Mouse (Mus musculus): Measurements from ENCODE around the gene Arhgap32. TPM values are rescaled to one million over a fixed set of nuclear protein-coding genes. Genes with fewer than 3 reads are reported as not detected.

Arhgap32 gene
- polyA plus RNA-seq, 1 experiment from 2014 or later = 16.6 TPM

- Histone ChIP-seq H3K4me2 (replicated peaks) (no peak overlapping the region), H3K27ac (no peak overlapping the region), H3K27me3 (ENCODE audit: control insufficient read depth, insufficient read depth, low read length) (no peaks in the 10 kb centered on the region), H3K4me3 (replicated peaks; ENCODE audit: low read length) (no peak overlapping the region), H3K4me1 (replicated peaks; ENCODE audit: control insufficient read depth, insufficient read depth, low read length) (peaks cover 29% of the 10 kb centered on the region), H3K36me3 (replicated peaks; ENCODE audit: control insufficient read depth, insufficient read depth) (no peaks in the 10 kb centered on the region), H3K9ac (no peak overlapping the region), H3K9me3 (ENCODE audit: control insufficient read depth, low read length) (no peaks in the 10 kb centered on the region)
- WGBS = 94% methylated on average over 9 of the region's 9 CpGs
- no peak for ATAC-seq (ENCODE audit: low FRiP score)
- DNase-seq (ENCODE audit: low spot score) = no peak
These were observed 17.3 kb upstream of the Arhgap32 start for GRCm38 (mm10) chr9:32098425-32099155.

- no peak overlapping the region for H3K4me3 ChIP-seq (replicated peaks; ENCODE audit: low read length)
- ATAC-seq (ENCODE audit: low FRiP score) (no peak), DNase-seq (ENCODE audit: low spot score) (no peak)
- H3K4me2 ChIP-seq (replicated peaks) = no peak overlapping the region
- no peak overlapping the region for H3K27ac ChIP-seq
- no peaks in the 10 kb centered on the region for H3K9me3 ChIP-seq (ENCODE audit: control insufficient read depth, low read length)
- WGBS = 86% methylated on average over 8 of the region's 8 CpGs
- no peak overlapping the region for H3K9ac ChIP-seq
- H3K27me3 ChIP-seq (ENCODE audit: control insufficient read depth, insufficient read depth, low read length) = no peaks in the 10 kb centered on the region
- peaks cover 17% of the 10 kb centered on the region; the same call in 1 of the 2 replicates for H3K4me1 ChIP-seq (replicated peaks; ENCODE audit: control insufficient read depth, insufficient read depth, low read length)
- no peaks in the 10 kb centered on the region for H3K36me3 ChIP-seq (replicated peaks; ENCODE audit: control insufficient read depth, insufficient read depth)
These were observed 15.4 kb upstream of the Arhgap32 start for GRCm38 (mm10) chr9:32100561-32100960.

- H3K27ac ChIP-seq = no peak overlapping the region
- no peak for ATAC-seq (ENCODE audit: low FRiP score)
- no peaks in the 10 kb centered on the region for H3K27me3 ChIP-seq (ENCODE audit: control insufficient read depth, insufficient read depth, low read length)
- H3K4me1 ChIP-seq (replicated peaks; ENCODE audit: control insufficient read depth, insufficient read depth, low read length) = peaks cover 9% of the 10 kb centered on the region; the same call in 1 of the 2 replicates
- H3K4me2 ChIP-seq (replicated peaks) = no peak overlapping the region
- H3K4me3 ChIP-seq (replicated peaks; ENCODE audit: low read length) = no peak overlapping the region
- no peaks in the 10 kb centered on the region for H3K9me3 ChIP-seq (ENCODE audit: control insufficient read depth, low read length)
- no peaks in the 10 kb centered on the region for H3K36me3 ChIP-seq (replicated peaks; ENCODE audit: control insufficient read depth, insufficient read depth)
- no peak for DNase-seq (ENCODE audit: low spot score)
- no peak overlapping the region for H3K9ac ChIP-seq
- 78% methylated on average over 2 of the region's 2 CpGs for WGBS
These were observed 14.4 kb upstream of the Arhgap32 start for GRCm38 (mm10) chr9:32101488-32101887.

- 72% methylated on average over 8 of the region's 8 CpGs for WGBS
- no peaks in the 10 kb centered on the region for H3K36me3 ChIP-seq (replicated peaks; ENCODE audit: control insufficient read depth, insufficient read depth)
- no peaks in the 10 kb centered on the region for H3K4me1 ChIP-seq (replicated peaks; ENCODE audit: control insufficient read depth, insufficient read depth, low read length)
- DNase-seq (ENCODE audit: low spot score) = no peak
- ATAC-seq (ENCODE audit: low FRiP score) = no peak
- no peak overlapping the region for H3K9ac ChIP-seq
- H3K9me3 ChIP-seq (ENCODE audit: control insufficient read depth, low read length) = no peaks in the 10 kb centered on the region
- no peak overlapping the region for H3K4me2 ChIP-seq (replicated peaks)
- no peak overlapping the region for H3K27ac ChIP-seq
- no peak overlapping the region for H3K4me3 ChIP-seq (replicated peaks; ENCODE audit: low read length)
- no peaks in the 10 kb centered on the region for H3K27me3 ChIP-seq (ENCODE audit: control insufficient read depth, insufficient read depth, low read length)
These were observed 11.3 kb upstream of the Arhgap32 start for GRCm38 (mm10) chr9:32104670-32105069.

GRCm38 (mm10) chr9:32110376-32110775, 5.6 kb upstream of the Arhgap32 start:
- no peak overlapping the region for H3K9ac ChIP-seq
- no peaks in the 10 kb centered on the region for H3K27me3 ChIP-seq (ENCODE audit: control insufficient read depth, insufficient read depth, low read length)
- H3K4me2 ChIP-seq (replicated peaks) = no peak overlapping the region
- no peaks in the 10 kb centered on the region for H3K36me3 ChIP-seq (replicated peaks; ENCODE audit: control insufficient read depth, insufficient read depth)
- H3K27ac ChIP-seq = no peak overlapping the region
- no peaks in the 10 kb centered on the region for H3K9me3 ChIP-seq (ENCODE audit: control insufficient read depth, low read length)
- H3K4me3 ChIP-seq (replicated peaks; ENCODE audit: low read length) = no peak overlapping the region
- DNase-seq (ENCODE audit: low spot score) = no peak
- no peak for ATAC-seq (ENCODE audit: low FRiP score)
- 100% methylated on average over 2 of the region's 2 CpGs for WGBS
- no peaks in the 10 kb centered on the region for H3K4me1 ChIP-seq (replicated peaks; ENCODE audit: control insufficient read depth, insufficient read depth, low read length)

- ATAC-seq (ENCODE audit: low FRiP score) = no peak
- Histone ChIP-seq H3K4me3 (replicated peaks; ENCODE audit: low read length) (no peak overlapping the region), H3K36me3 (replicated peaks; ENCODE audit: control insufficient read depth, insufficient read depth) (no peaks in the 10 kb centered on the region), H3K4me1 (replicated peaks; ENCODE audit: control insufficient read depth, insufficient read depth, low read length) (no peaks in the 10 kb centered on the region), H3K27ac (no peak overlapping the region), H3K27me3 (ENCODE audit: control insufficient read depth, insufficient read depth, low read length) (no peaks in the 10 kb centered on the region), H3K4me2 (replicated peaks) (no peak overlapping the region), H3K9me3 (ENCODE audit: control insufficient read depth, low read length) (no peaks in the 10 kb centered on the region), H3K9ac (no peak overlapping the region)
- DNase-seq (ENCODE audit: low spot score) = no peak
- WGBS = 81% methylated on average over 5 of the region's 5 CpGs
These were observed 336 bp downstream of the Arhgap32 start for GRCm38 (mm10) chr9:32116272-32116671.

- Histone ChIP-seq H3K9me3 (ENCODE audit: control insufficient read depth, low read length) (no peaks in the 10 kb centered on the region), H3K36me3 (replicated peaks; ENCODE audit: control insufficient read depth, insufficient read depth) (no peaks in the 10 kb centered on the region), H3K4me1 (replicated peaks; ENCODE audit: control insufficient read depth, insufficient read depth, low read length) (no peaks in the 10 kb centered on the region), H3K4me3 (replicated peaks; ENCODE audit: low read length) (no peak overlapping the region), H3K27ac (no peak overlapping the region), H3K27me3 (ENCODE audit: control insufficient read depth, insufficient read depth, low read length) (no peaks in the 10 kb centered on the region), H3K4me2 (replicated peaks) (no peak overlapping the region), H3K9ac (no peak overlapping the region)
- ATAC-seq (ENCODE audit: low FRiP score) (no peak), DNase-seq (ENCODE audit: low spot score) (no peak)
- WGBS = 75% methylated on average over 4 of the region's 4 CpGs
These were observed 1.9 kb downstream of the Arhgap32 start for GRCm38 (mm10) chr9:32117876-32118275.

GRCm38 (mm10) chr9:32118433-32118832, 2.5 kb downstream of the Arhgap32 start:
- H3K36me3 ChIP-seq (replicated peaks; ENCODE audit: control insufficient read depth, insufficient read depth) = no peaks in the 10 kb centered on the region
- H3K4me1 ChIP-seq (replicated peaks; ENCODE audit: control insufficient read depth, insufficient read depth, low read length) = no peaks in the 10 kb centered on the region
- DNase-seq (ENCODE audit: low spot score) (no peak), ATAC-seq (ENCODE audit: low FRiP score) (no peak)
- H3K4me2 ChIP-seq (replicated peaks) = no peak overlapping the region
- no peaks in the 10 kb centered on the region for H3K9me3 ChIP-seq (ENCODE audit: control insufficient read depth, low read length)
- H3K27me3 ChIP-seq (ENCODE audit: control insufficient read depth, insufficient read depth, low read length) = no peaks in the 10 kb centered on the region
- H3K4me3 ChIP-seq (replicated peaks; ENCODE audit: low read length) = no peak overlapping the region
- H3K27ac ChIP-seq = no peak overlapping the region
- no peak overlapping the region for H3K9ac ChIP-seq

GRCm38 (mm10) chr9:32119586-32119985, 3.6 kb downstream of the Arhgap32 start:
- ATAC-seq (ENCODE audit: low FRiP score) = no peak
- Histone ChIP-seq H3K27me3 (ENCODE audit: control insufficient read depth, insufficient read depth, low read length) (no peaks in the 10 kb centered on the region), H3K9me3 (ENCODE audit: control insufficient read depth, low read length) (no peaks in the 10 kb centered on the region), H3K4me1 (replicated peaks; ENCODE audit: control insufficient read depth, insufficient read depth, low read length) (no peaks in the 10 kb centered on the region), H3K9ac (no peak overlapping the region), H3K4me3 (replicated peaks; ENCODE audit: low read length) (no peak overlapping the region), H3K36me3 (replicated peaks; ENCODE audit: control insufficient read depth, insufficient read depth) (no peaks in the 10 kb centered on the region), H3K27ac (no peak overlapping the region), H3K4me2 (replicated peaks) (no peak overlapping the region)
- DNase-seq (ENCODE audit: low spot score) = no peak
- WGBS = 98% methylated on average over 6 of the region's 6 CpGs

GRCm38 (mm10) chr9:32120162-32120561, 4.2 kb downstream of the Arhgap32 start:
- Histone ChIP-seq H3K4me2 (replicated peaks) (no peak overlapping the region), H3K4me3 (replicated peaks; ENCODE audit: low read length) (no peak overlapping the region), H3K9ac (no peak overlapping the region), H3K27ac (no peak overlapping the region), H3K4me1 (replicated peaks; ENCODE audit: control insufficient read depth, insufficient read depth, low read length) (no peaks in the 10 kb centered on the region), H3K36me3 (replicated peaks; ENCODE audit: control insufficient read depth, insufficient read depth) (no peaks in the 10 kb centered on the region), H3K27me3 (ENCODE audit: control insufficient read depth, insufficient read depth, low read length) (no peaks in the 10 kb centered on the region), H3K9me3 (ENCODE audit: control insufficient read depth, low read length) (no peaks in the 10 kb centered on the region)
- ATAC-seq (ENCODE audit: low FRiP score) (no peak), DNase-seq (ENCODE audit: low spot score) (no peak)
- 96% methylated on average over 1 of the region's 1 CpGs for WGBS

All from hindbrain, embryonic 14.5 days (tissue).